Mouse (Mus musculus): ENCODE data around the gene Duox1.
"Not testable (repeated sequence)": the region's sequence is repeated elsewhere in the genome, so short reads cannot be mapped to it uniquely, and the experiment has no call there.

The Duox1 gene

GRCm38 (mm10) chr2:122311561-122311960 is 3.9 kb upstream of the Duox1 start:
- no peak for DNase-seq (ENCODE audit: low spot score)

- DNase-seq (ENCODE audit: low spot score), result no peak
These were observed 2.6 kb upstream of the Duox1 start for GRCm38 (mm10) chr2:122312722-122313417.

DNA sequence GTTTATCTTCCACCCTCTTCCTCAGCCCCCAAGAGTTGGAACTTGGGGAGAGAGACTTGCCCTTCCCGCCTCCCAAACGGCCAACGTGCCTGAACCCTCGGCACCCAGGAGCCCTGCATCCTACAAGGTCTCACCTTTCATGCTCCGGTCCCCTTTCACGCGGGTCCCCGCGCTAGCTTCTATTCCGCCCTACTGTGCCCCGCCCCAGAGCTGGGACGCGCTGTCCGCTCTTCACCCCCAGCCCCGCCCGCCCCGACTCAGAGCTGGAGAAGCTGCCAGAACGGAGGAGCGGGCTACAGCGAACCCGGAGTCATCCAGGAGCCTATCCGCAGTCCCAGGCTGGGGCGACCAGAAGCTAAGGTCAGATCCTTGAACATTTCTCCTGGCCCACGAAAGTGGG is 1.9 kb upstream of the Duox1 start, which contains the start of gene Duoxa1:
Duoxa1 (minus strand) TSS at position 195 of the 400 bp plus-strand sequence.
- DNase-seq (ENCODE audit: low spot score), result no peak

- DNase-seq (ENCODE audit: low spot score), result no peak
These were observed 1.9 kb downstream of the Duox1 start for GRCm38 (mm10) chr2:122317384-122317783.

DNA sequence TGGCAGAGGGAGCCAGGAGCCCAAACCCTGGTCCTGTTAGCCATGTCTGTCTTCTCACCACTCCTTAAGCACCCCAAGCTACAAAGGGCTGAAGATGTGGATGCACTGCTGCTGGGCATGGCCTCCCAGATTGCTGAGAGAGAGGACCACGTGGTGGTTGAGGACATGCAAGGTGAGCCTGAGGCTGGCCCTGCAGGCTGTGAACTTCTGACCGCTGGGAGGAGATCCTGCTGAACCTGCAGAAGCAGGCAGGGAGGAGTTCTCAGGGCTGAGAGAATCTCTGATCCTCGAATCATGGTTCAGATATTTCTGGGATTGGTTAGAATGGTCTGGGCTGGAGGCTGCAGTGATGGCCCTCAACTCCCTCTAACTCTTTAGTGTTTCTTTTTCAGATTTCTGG is 8.5 kb downstream of the Duox1 start:
- no peak for DNase-seq (ENCODE audit: low spot score)

DNA sequence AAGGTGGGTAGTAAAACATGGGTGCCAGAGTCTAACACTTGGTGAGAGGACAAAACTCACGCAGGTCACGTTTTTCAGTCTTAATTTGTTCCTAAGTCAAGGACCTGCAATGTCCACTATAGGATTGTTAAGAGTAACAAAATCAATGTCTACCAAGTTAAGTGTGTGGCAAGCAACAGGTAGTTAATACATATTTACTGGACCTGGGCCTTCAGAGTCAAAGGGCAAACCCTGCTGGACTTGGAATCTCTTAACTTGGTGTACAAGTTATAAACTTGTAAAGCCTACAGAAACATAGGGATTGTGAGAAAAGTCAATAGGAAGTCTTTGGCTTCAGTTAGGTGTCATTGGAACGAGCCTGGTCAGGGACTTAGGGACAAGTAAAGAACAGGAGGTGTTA is 9.1 kb downstream of the Duox1 start:
- DNase-seq (ENCODE audit: low spot score), result no peak

GRCm38 (mm10) chr2:122325361-122325760 is 9.9 kb downstream of the Duox1 start:
- DNase-seq (ENCODE audit: low spot score), result no peak

DNA sequence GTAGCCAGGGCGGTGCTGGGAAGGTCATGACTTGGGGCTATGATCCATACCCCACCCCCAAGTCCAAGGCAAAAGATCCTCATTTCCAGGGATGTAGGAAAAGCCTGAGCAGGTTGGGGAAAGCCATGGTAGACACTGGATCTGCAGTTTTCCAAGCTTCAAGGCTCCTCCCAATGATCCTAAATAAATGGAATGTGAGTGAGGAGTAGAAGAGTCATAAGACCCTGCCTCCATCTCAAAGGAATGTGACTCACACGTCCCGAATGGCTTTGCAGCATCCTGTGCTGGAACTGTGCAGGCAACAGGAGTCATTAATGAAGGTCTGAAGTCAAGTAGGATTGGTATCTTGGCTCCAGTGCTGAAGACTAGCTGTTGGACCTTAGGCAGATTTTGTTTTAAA is 12.5 kb downstream of the Duox1 start:
- DNase-seq (ENCODE audit: low spot score), result no peak

DNA sequence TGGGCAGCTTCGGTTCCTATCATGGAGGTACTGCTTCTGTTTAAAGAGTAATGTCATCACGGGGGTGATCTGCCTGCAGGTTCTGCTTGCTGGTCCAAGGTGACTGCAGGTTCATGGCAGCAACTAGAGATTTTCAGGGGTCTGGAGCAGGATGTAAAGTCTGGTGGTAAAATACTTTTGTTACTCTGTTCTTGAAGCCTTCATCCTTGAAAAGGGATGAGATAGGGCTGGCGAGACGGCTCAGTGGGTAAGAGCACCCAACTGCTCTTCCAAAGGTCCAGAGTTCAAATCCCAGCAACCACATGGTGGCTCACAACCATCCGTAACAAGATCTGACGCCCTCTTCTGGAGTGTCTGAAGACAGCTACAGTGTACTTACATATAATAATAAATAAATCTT is 14.8 kb downstream of the Duox1 start:
- DNase-seq (ENCODE audit: low spot score), result not testable (repeated sequence)

- DNase-seq (ENCODE audit: low spot score), result no peak
These were observed 16.8 kb downstream of the Duox1 start for GRCm38 (mm10) chr2:122332222-122332621.

- no peak for DNase-seq (ENCODE audit: low spot score)
These were observed 18.7 kb downstream of the Duox1 start for GRCm38 (mm10) chr2:122334170-122334569.

- no peak for DNase-seq (ENCODE audit: low spot score)
These were observed 21.8 kb downstream of the Duox1 start for GRCm38 (mm10) chr2:122337291-122337690.

- DNase-seq (ENCODE audit: low spot score), result no peak
These were observed 29.8 kb downstream of the Duox1 start for GRCm38 (mm10) chr2:122345106-122345893.

- DNase-seq (ENCODE audit: low spot score), result not testable (repeated sequence)
These were observed 30.7 kb downstream of the Duox1 start for GRCm38 (mm10) chr2:122346164-122346563.

DNA sequence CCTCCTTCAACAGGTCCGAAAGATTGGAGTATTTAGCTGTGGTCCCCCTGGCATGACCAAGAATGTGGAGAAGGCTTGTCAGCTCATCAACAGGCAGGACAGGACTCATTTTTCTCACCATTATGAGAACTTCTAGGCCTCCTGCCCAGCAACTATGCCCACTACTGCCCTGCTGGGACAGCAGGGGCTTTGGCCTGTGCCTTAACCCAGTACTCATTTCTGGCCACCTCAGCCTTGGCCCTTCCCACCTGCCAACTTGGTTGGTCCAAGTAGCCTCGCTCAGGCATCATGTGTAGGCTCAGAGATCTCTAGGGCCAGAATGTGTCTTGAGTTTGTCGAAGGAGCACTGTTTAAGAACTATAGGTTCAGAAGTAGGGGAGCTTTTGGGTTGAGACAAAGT is 31.8 kb downstream of the Duox1 start:
- no peak for DNase-seq (ENCODE audit: low spot score)

- peak; percentile 75 for DNase-seq (ENCODE audit: low spot score)
These were observed 33.2 kb downstream of the Duox1 start for GRCm38 (mm10) chr2:122348531-122349131.

GRCm38 (mm10) chr2:122349136-122349785 is 33.8 kb downstream of the Duox1 start:
- no peak for DNase-seq (ENCODE audit: low spot score)

DNA sequence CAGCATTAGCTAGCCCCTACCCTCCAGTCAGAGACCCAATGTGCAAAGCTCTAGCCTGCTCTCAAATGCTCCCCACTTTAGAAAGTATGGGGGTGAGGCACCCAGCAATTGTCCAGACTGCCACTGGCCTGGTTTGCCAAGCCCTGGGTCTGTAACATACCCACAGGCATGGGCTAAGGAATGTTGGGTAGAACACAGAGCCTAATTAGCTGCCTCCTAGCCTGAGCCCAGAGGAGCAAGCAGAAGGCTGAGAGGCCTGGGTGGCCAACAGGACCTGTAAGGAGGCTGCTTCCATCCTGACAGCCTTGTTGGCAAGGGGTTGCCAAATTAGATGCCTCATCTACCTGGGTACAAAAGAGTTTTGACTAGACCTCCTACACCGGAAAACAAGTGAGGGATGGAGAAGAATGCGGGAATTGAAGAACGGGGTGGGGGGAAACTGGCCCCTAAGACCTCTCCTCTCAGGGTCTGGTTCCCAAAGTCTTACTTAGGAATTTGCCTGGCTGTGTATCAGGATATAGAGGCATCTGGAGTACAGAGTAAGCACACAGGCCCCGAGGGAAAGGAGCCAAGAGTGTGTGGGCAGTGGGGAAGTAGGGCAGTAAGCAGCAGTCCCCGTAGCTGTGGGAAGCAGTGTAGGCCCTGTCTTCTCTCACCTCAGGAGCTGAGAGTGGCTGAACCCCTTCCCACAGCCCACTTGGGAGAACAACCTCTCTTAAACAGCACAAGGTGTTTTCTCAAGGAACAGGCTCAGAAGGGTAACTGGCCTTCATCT is 35.9 kb downstream of the Duox1 start:
- DNase-seq (ENCODE audit: low spot score), result no peak

- no peak for DNase-seq (ENCODE audit: low spot score)
These were observed 36.5 kb downstream of the Duox1 start for GRCm38 (mm10) chr2:122351931-122352329.

DNA sequence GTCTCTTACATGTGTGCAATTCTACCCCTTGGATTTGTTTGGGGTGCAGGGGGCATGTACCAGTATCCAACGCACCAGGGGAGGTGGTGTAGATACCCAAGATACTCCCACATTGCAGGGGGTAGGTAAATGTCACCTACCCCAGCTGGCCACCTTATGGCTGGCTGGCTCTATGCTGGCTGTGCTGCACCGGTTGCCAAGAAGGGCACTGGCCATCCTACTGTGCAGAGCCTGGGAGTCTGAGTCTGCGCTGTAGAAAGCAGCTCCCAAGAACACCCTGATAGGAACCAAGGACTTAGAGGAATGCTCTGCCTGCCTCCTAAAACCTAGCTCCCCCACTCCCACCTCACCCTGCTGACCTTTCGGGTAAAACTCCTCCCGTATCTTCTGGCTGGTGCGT is 37.5 kb downstream of the Duox1 start:
- no peak for DNase-seq (ENCODE audit: low spot score)

DNA sequence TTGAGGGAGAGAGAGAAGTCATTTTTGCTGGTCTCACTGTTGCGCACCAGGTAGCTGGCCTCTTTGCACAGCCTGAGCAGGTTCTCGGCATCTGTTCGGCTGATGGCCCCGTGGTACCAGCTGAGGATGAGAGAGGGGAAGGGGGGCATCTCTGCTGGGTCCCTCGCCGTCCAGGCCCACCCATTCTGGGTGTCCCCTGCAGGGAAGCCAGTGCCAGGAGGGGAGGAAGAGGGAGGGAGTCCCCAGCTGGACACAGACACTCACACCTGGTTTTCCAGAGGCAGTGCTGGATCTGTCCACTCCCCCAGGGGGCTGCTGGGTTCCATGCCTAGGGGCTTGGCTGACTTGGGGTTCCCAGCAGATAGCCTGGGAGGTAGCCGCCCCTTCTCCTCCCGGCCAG is 38.3 kb downstream of the Duox1 start:
- no peak for DNase-seq (ENCODE audit: low spot score)

All from layer of hippocampus, adult 9-10 months (tissue).